Mouse (Mus musculus) hindbrain, postnatal 0 days (tissue): ENCODE measurements at regions not wholly inside any gene's neighbourhood (a gene's known extent, or its start where the extent isn't known, plus 50 kb on each side); places are given as distances from the start of the nearest gene placed in this dataset.

Source experiments
- ATAC-seq: fragments of 200-750 bp; cut with Nextera tagmentation; 2 replicates; pipeline ENCODE4 v1.8.0; 2017; ENCODE audit warnings: mild to moderate bottlenecking, moderate TSS enrichment, moderate library complexity
- DNase-seq: peaks from one replicate; pipeline ENCODE4 v3.0.0-alpha.2; 2015; ENCODE audit warnings: low spot score
- H3K27ac ChIP-seq: fragments of 300-500 bp; sonication (generic); 2 replicates; pipeline ENCODE4 v1.5.1; 2014; ENCODE audit warnings: mild to moderate bottlenecking
- H3K27me3 ChIP-seq: fragments of 300-500 bp; sonication (generic); 2 replicates; pipeline ENCODE4 v1.6.1; 2014; ENCODE audit warnings: low read length, mixed read lengths; ENCODE audit not compliant: insufficient read depth
- H3K36me3 ChIP-seq: fragments of 300-500 bp; sonication (generic); 2 replicates; pipeline ENCODE4 v1.6.1; 2014; ENCODE audit warnings: low read length, mixed read lengths; ENCODE audit not compliant: insufficient read depth
- H3K4me1 ChIP-seq: fragments of 300-500 bp; sonication (generic); 2 replicates; pipeline ENCODE4 v1.6.1; 2014; ENCODE audit warnings: antibody characterized with exemption, low read length, mixed read lengths; ENCODE audit not compliant: insufficient read depth
- H3K4me2 ChIP-seq: fragments of 300-500 bp; sonication (generic); 2 replicates; pipeline ENCODE4 v1.6.1; 2014; ENCODE audit warnings: low read depth, mild to moderate bottlenecking, low read length, moderate library complexity, mixed read lengths
- H3K4me3 ChIP-seq: fragments of 300-500 bp; sonication (generic); 2 replicates; pipeline ENCODE4 v1.5.1; 2014; ENCODE audit warnings: low read length
- H3K9ac ChIP-seq: fragments of 300-500 bp; sonication (generic); replicated peaks from 2 replicates; pipeline ENCODE4 v1.6.1; 2014; ENCODE audit warnings: mild to moderate bottlenecking, low read length, moderate library complexity, mixed read lengths
- H3K9me3 ChIP-seq: fragments of 300-500 bp; sonication (generic); 2 replicates; pipeline ENCODE4 v1.6.1; 2016; ENCODE audit warnings: low read length, mixed read lengths
- CTCF ChIP-seq: IDR thresholded peaks from 2 replicates; pipeline ENCODE4 v1.5.1; 2016; ENCODE audit warnings: antibody characterized with exemption, control low read depth, low read depth
- WGBS: fragments of 180-500 bp; shearing (Covaris S2); extraction: QIAGEN DNeasy Blood & Tissue Kit; methylation state at CpG from one replicate; pipeline ENCODE4 v1.1.7; 2014; 5-methylcytosine and 5-hydroxymethylcytosine counted together

DNA sequence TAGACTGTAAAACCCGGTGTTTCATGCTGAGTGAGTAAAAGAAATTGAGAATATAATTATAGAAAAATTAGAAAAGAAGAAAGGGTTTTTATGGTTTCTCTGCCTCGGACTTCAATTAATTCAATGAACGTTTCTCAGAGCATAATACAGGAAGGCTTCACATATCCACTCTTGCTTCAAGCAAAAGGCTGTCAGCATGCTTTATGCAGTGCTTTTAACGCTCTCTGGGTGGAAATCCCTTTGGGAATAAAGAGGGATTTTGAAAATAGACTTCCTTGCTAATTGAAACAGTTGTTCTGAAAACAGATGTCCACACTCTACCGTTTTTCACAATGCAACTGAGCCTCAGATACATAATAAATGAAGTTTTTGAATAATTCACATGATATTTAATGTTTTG lies 253.2 kb upstream of the Slitrk6 start:
- no peak overlapping the region for H3K4me3 ChIP-seq
- ATAC-seq, result no peak
- no peaks in the 10 kb centered on the region for H3K36me3 ChIP-seq
- DNase-seq, result peak; percentile 22
- 35% methylated on average over 5 of the region's 5 CpGs for WGBS
- TF ChIP-seq CTCF, result no peak
- no peak overlapping the region for H3K4me2 ChIP-seq
- no peaks in the 10 kb centered on the region for H3K27me3 ChIP-seq
- no peak overlapping the region for H3K9ac ChIP-seq
- no peaks in the 10 kb centered on the region for H3K4me1 ChIP-seq
- H3K9me3 ChIP-seq, result no peaks in the 10 kb centered on the region
- H3K27ac ChIP-seq, result no peak overlapping the region
